Mouse (Mus musculus): ENCODE results near the gene Mrpl42. TPM values are rescaled to one million over a fixed set of nuclear protein-coding genes. Genes with fewer than 3 reads are reported as not detected.
A peak's percentile ranks its signal among the peaks of the same experiment; 100 is the strongest.

The Mrpl42 gene
- polyA plus RNA-seq, 1 experiment from 2014 or later: 432 TPM

DNA sequence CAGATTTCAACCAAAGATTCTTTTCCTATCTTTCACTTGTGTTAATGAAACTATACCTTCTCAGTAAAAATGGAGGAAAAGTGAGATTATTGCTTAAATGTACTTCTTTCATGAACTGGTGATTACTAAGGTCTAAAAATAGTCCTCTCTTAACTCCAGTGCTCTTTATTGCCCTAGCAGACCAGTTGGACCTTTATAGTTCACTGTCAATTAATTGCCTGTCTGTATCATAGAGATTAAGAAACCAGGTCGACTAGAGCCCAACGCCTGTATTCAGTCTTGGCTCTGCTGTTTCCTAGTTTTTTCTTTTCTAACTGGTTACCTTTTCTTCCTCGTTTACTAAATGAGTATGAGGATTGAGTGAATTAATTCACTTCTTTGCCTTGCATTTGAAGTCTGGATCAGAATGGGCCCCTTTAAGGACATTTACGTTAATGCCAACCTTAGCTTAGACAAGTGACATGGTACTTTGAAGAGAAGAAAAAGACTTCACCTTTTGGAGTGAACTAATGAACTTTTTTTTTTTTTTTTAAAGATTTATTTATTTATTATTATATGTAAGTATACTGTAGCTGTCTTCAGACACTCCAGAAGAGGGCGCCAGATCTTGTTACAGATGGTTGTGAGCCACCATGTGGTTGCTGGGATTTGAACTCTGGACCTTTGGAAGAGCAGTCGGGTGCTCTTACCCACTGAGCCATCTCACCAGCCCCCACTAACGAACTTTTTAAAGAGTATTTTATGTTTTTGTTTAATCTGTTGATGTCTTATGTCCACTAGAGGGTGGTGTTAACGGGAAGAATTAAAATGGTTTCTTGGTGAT is 33.9 kb upstream of the Mrpl42 start:
- H3K9me3 ChIP-seq (replicated peaks; ENCODE audit: low read length): no peaks in the 10 kb centered on the region
- no peaks in the 10 kb centered on the region for H3K36me3 ChIP-seq (ENCODE audit: insufficient read depth, low read length)
- H3K27me3 ChIP-seq (ENCODE audit: insufficient read depth, low read length): no peaks in the 10 kb centered on the region
- H3K4me3 ChIP-seq (replicated peaks; ENCODE audit: low read depth, low read length): no peak overlapping the region
- ATAC-seq (replicated peaks; ENCODE audit: low FRiP score, low read depth) (no peak), DNase-seq (ENCODE audit: low spot score) (no peak)
- H3K9ac ChIP-seq (ENCODE audit: low read depth, low read length): no peak overlapping the region
- peaks cover 1% of the 10 kb centered on the region; the same call in 1 of the 2 replicates for H3K4me1 ChIP-seq (replicated peaks; ENCODE audit: insufficient read depth, low read length)
- no peak overlapping the region for H3K27ac ChIP-seq
- peak; percentile 28 for TF ChIP-seq CTCF (IDR thresholded peaks at IDR 0.05; ENCODE audit: low read depth)
- no peak overlapping the region for H3K4me2 ChIP-seq (ENCODE audit: low read length)
- 92% methylated on average over 8 of the region's 8 CpGs for WGBS

DNA sequence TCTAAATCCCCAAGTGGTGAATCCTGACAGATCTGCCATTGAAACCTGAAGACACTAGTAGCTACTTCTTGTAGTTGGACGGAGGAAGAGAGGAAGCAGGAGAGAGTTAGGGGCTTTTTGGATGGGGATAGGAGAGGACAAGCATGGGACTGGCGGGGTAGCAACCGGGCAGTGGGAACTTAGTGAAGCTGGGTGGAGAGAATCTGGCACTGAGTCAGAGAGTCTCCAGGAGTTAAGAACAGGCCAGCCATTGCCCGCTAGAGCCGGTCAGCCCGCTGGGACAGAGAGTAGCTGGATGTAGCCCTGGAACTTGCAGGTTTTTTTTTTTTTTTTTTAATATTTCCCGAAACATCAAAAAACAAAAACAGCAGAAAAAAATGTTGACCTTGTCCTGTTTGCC is 31.6 kb upstream of the Mrpl42 start:
- Histone ChIP-seq H3K4me1 (replicated peaks; ENCODE audit: insufficient read depth, low read length) (peaks cover 7% of the 10 kb centered on the region; the same call in 1 of the 2 replicates), H3K27ac (peak overlapping the region; percentile 54; the same call in 1 of the 2 replicates), H3K4me3 (replicated peaks; ENCODE audit: low read depth, low read length) (no peak overlapping the region), H3K9me3 (replicated peaks; ENCODE audit: low read length) (no peaks in the 10 kb centered on the region), H3K27me3 (ENCODE audit: insufficient read depth, low read length) (no peaks in the 10 kb centered on the region), H3K4me2 (ENCODE audit: low read length) (no peak overlapping the region), H3K36me3 (ENCODE audit: insufficient read depth, low read length) (no peaks in the 10 kb centered on the region), H3K9ac (ENCODE audit: low read depth, low read length) (no peak overlapping the region)
- DNase-seq (ENCODE audit: low spot score) (no peak), ATAC-seq (replicated peaks; ENCODE audit: low FRiP score, low read depth) (no peak)
- 78% methylated on average over 7 of the region's 7 CpGs for WGBS
- TF ChIP-seq CTCF (IDR thresholded peaks at IDR 0.05; ENCODE audit: low read depth): no peak

DNA sequence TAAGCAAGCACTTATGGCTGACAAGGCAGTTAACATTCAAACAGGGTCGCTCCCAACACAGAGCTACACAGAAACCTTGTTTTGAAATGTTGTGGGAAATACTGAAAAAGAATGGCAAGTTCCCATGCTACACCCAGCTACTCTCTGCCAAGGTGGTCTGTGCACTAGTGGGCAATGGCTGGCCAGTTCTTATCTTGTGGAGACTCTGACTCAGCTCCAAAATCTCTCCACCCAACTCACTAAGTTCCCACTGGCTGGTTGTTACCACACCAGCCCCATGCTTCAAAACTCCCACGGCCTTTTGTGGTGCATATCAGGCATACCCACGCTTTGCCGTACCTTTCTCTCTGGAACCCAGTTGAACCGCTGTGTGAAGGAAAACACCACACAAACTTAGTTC is 31.2 kb upstream of the Mrpl42 start:
- H3K4me1 ChIP-seq (replicated peaks; ENCODE audit: insufficient read depth, low read length): peaks cover 7% of the 10 kb centered on the region; the same call in 1 of the 2 replicates
- no peak for DNase-seq (ENCODE audit: low spot score)
- no peak for ATAC-seq (replicated peaks; ENCODE audit: low FRiP score, low read depth)
- no peak overlapping the region for H3K4me2 ChIP-seq (ENCODE audit: low read length)
- no peaks in the 10 kb centered on the region for H3K36me3 ChIP-seq (ENCODE audit: insufficient read depth, low read length)
- H3K9ac ChIP-seq (ENCODE audit: low read depth, low read length): no peak overlapping the region
- no peaks in the 10 kb centered on the region for H3K9me3 ChIP-seq (replicated peaks; ENCODE audit: low read length)
- no peak overlapping the region for H3K4me3 ChIP-seq (replicated peaks; ENCODE audit: low read depth, low read length)
- H3K27me3 ChIP-seq (ENCODE audit: insufficient read depth, low read length): no peaks in the 10 kb centered on the region
- no peak for TF ChIP-seq CTCF (IDR thresholded peaks at IDR 0.05; ENCODE audit: low read depth)
- 86% methylated on average over 5 of the region's 5 CpGs for WGBS
- H3K27ac ChIP-seq: 0 out of 2 replicates have a peak overlapping the region, but pooled peaks have one; percentile 54

DNA sequence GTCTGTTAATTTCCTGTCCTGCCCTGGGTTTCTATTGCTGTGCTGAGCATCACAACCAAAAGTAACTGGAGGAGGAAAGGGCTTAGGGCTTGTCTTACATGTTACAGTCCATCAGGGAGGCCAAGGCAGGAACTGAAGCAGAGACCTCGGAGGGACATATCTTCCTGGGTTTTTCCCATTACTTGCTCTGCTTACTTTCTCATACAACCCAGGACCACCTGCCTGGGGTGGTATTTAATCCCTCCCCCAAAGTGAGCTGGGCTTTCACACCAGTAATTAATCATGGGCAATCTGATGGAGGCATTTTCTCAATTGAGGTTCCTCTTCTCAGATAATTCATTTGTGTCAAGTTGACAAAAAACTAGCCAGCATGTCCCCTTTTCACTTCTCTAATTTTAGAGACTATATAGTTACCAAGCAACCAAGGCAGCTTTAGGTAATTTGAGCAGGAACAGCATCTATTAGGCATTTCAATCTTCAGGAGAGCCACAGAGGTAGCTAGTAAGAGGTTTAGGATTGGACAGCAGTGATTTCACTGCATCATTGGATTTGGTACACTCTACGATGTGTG is 28.9 kb upstream of the Mrpl42 start:
- H3K4me1 ChIP-seq (replicated peaks; ENCODE audit: insufficient read depth, low read length): peaks cover 7% of the 10 kb centered on the region; the same call in 1 of the 2 replicates
- H3K4me2 ChIP-seq (ENCODE audit: low read length): no peak overlapping the region
- no peak overlapping the region for H3K27ac ChIP-seq
- 48% methylated on average over 2 of the region's 2 CpGs for WGBS
- H3K4me3 ChIP-seq (replicated peaks; ENCODE audit: low read depth, low read length): no peak overlapping the region
- no peaks in the 10 kb centered on the region for H3K36me3 ChIP-seq (ENCODE audit: insufficient read depth, low read length)
- H3K9me3 ChIP-seq (replicated peaks; ENCODE audit: low read length): no peaks in the 10 kb centered on the region
- DNase-seq (ENCODE audit: low spot score) (peak; percentile 55), ATAC-seq (replicated peaks; ENCODE audit: low FRiP score, low read depth) (no peak)
- no peaks in the 10 kb centered on the region for H3K27me3 ChIP-seq (ENCODE audit: insufficient read depth, low read length)
- no peak overlapping the region for H3K9ac ChIP-seq (ENCODE audit: low read depth, low read length)
- TF ChIP-seq CTCF (IDR thresholded peaks at IDR 0.05; ENCODE audit: low read depth): no peak

DNA sequence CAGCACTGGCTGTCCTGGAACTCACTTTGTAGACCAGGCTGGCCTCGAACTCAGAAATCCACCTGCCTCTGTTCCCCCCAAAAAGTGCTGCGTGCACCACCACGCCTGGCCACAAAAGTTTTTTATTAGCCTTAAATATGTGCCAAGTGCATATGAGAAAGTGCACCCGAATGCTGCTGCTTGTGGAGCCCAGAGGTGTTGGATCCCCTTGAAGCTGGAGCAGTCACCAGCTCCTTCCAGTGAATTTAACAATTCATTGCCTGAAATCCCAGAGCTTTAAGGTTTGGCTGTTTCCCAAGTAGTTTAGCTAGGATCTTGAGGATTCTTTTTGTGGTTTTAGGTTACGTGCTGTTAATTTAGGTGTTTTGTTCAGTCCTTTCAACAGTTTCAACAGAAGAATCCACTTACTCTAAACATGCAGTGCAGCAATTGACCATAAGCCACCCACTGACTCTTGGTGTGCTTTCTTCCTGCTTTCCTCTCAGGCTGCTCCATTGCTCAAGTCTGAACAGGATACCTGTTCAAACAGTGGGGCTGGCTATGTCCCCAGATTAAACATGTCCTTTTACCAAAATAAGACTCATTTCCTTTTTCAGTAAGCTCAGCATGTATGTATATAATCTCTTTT is 24.9 kb upstream of the Mrpl42 start:
- Histone ChIP-seq H3K4me1 (replicated peaks; ENCODE audit: insufficient read depth, low read length) (peaks cover 7% of the 10 kb centered on the region; the same call in 1 of the 2 replicates), H3K9ac (ENCODE audit: low read depth, low read length) (no peak overlapping the region), H3K27ac (no peak overlapping the region), H3K36me3 (ENCODE audit: insufficient read depth, low read length) (no peaks in the 10 kb centered on the region), H3K4me2 (ENCODE audit: low read length) (no peak overlapping the region), H3K9me3 (replicated peaks; ENCODE audit: low read length) (no peaks in the 10 kb centered on the region), H3K4me3 (replicated peaks; ENCODE audit: low read depth, low read length) (no peak overlapping the region), H3K27me3 (ENCODE audit: insufficient read depth, low read length) (no peaks in the 10 kb centered on the region)
- no peak for TF ChIP-seq CTCF (IDR thresholded peaks at IDR 0.05; ENCODE audit: low read depth)
- 74% methylated on average over 5 of the region's 5 CpGs for WGBS
- ATAC-seq (replicated peaks; ENCODE audit: low FRiP score, low read depth) (no peak), DNase-seq (ENCODE audit: low spot score) (peak; percentile 24)

DNA sequence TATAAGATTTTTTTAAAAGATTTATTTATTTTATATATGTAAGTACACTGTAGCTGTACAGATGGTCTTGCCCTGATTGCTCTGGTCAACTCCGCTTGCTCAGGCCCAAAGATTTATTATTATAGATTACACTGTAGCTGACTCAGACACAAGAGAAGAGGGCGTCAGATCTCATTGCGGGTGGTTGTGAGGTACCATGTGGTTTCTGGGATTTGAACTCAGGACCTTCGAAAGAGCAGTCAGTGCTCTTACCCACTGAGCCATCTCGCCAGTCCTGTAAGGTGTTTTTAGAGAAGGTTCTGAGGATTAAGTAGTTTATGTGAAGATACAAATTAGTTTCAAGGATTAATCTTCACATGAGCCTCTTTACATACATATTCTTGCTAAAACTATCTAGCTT is 24.1 kb upstream of the Mrpl42 start:
- Histone ChIP-seq H3K27ac (no peak overlapping the region), H3K27me3 (ENCODE audit: insufficient read depth, low read length) (no peaks in the 10 kb centered on the region), H3K9ac (ENCODE audit: low read depth, low read length) (no peak overlapping the region), H3K4me3 (replicated peaks; ENCODE audit: low read depth, low read length) (no peak overlapping the region), H3K36me3 (ENCODE audit: insufficient read depth, low read length) (no peaks in the 10 kb centered on the region), H3K9me3 (replicated peaks; ENCODE audit: low read length) (no peaks in the 10 kb centered on the region), H3K4me2 (ENCODE audit: low read length) (no peak overlapping the region), H3K4me1 (replicated peaks; ENCODE audit: insufficient read depth, low read length) (peaks cover 7% of the 10 kb centered on the region; the same call in 1 of the 2 replicates)
- WGBS: 90% methylated on average over 5 of the region's 5 CpGs
- TF ChIP-seq CTCF (IDR thresholded peaks at IDR 0.05; ENCODE audit: low read depth): no peak
- ATAC-seq (replicated peaks; ENCODE audit: low FRiP score, low read depth) (no peak), DNase-seq (ENCODE audit: low spot score) (no peak)
